Mouse (Mus musculus) limb, embryonic 15.5 days (tissue): ENCODE measurements at regions not wholly inside any gene's neighbourhood (a gene's known extent, or its start where the extent isn't known, plus 50 kb on each side); places are given as distances from the start of the nearest gene placed in this dataset.

ENCODE experiments used
- ATAC-seq: fragments of 200-750 bp; cut with Nextera tagmentation; 2 replicates; pipeline ENCODE4 v1.8.0; 2017; ENCODE audit warnings: low read depth, moderate TSS enrichment; ENCODE audit not compliant: insufficient number of reproducible peaks, low FRiP score, low TSS enrichment
- H3K27ac ChIP-seq: fragments of 300-500 bp; sonication (generic); 2 replicates; pipeline ENCODE4 v1.5.1; 2015; ENCODE audit warnings: moderate library complexity, mild to moderate bottlenecking, inconsistent platforms
- H3K27me3 ChIP-seq: fragments of 300-500 bp; sonication (generic); 2 replicates; pipeline ENCODE4 v1.6.1; 2015; ENCODE audit warnings: inconsistent platforms
- H3K36me3 ChIP-seq: fragments of 300-500 bp; sonication (generic); 2 replicates; pipeline ENCODE4 v1.6.1; 2015; ENCODE audit warnings: inconsistent platforms
- H3K4me1 ChIP-seq: fragments of 300-500 bp; sonication (generic); 2 replicates; pipeline ENCODE4 v1.6.1; 2015; ENCODE audit warnings: inconsistent platforms
- H3K4me2 ChIP-seq: fragments of 300-500 bp; sonication (generic); 2 replicates; pipeline ENCODE4 v1.6.1; 2015; ENCODE audit warnings: mild to moderate bottlenecking, inconsistent platforms
- H3K4me3 ChIP-seq: fragments of 300-500 bp; sonication (generic); 2 replicates; pipeline ENCODE4 v1.5.1; 2015; ENCODE audit warnings: mild to moderate bottlenecking, inconsistent platforms
- H3K9ac ChIP-seq: fragments of 300-500 bp; sonication (generic); 2 replicates; pipeline ENCODE4 v1.6.1; 2015; ENCODE audit warnings: inconsistent platforms
- H3K9me3 ChIP-seq: fragments of 300-500 bp; sonication (generic); 2 replicates; pipeline ENCODE4 v1.6.1; 2016; ENCODE audit warnings: inconsistent platforms
- WGBS: fragments of 180-500 bp; shearing (Covaris S2); methylation state at CpG from one replicate; pipeline ENCODE4 v1.1.7; 2015; 5-methylcytosine and 5-hydroxymethylcytosine counted together

GRCm38 (mm10) chr12:9247506-9247905 is 217.7 kb downstream of the Ttc32 start:
- Histone ChIP-seq H3K27me3 (no peaks in the 10 kb centered on the region), H3K9me3 (no peaks in the 10 kb centered on the region), H3K4me1 (no peaks in the 10 kb centered on the region), H3K4me2 (no peak overlapping the region), H3K36me3 (no peaks in the 10 kb centered on the region), H3K4me3 (no peak overlapping the region), H3K9ac (no peak overlapping the region), H3K27ac (no peak overlapping the region)
- 57% methylated on average over 5 of the region's 5 CpGs for WGBS
- ATAC-seq: no peak

DNA sequence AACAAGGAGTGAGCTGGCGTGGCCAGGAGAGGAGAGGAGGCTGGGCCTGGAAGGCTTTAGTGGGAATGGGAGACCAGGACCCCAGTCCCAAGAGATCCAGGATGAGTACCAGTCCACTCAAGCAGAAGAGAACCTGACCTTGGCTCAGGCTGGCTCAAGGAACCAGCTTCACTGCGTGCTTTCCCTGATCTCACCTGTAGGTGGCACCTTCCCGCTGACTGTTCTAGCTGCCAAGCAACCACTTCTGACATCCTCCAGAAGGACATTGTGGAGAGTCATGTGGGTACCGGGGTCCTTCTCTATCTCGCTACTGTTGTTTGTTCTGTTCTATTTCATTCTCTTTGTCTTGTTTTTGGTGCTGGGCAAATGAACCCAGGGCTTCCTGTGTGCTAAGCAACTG is 222.0 kb downstream of the Ttc32 start:
- H3K4me1 ChIP-seq: peaks cover 2% of the 10 kb centered on the region
- ATAC-seq: no peak
- 25% methylated on average over 5 of the region's 5 CpGs for WGBS

GRCm38 (mm10) chr12:9253306-9254074 is 223.7 kb downstream of the Ttc32 start:
- WGBS: 27% methylated on average over 19 of the region's 19 CpGs
- peaks cover 6% of the 10 kb centered on the region; the same call in 1 of the 2 replicates for H3K27me3 ChIP-seq

More for the DNA sequence above, 222.0 kb downstream of the Ttc32 start:
- Histone ChIP-seq H3K9ac (no peak overlapping the region), H3K36me3 (no peaks in the 10 kb centered on the region), H3K27me3 (peaks cover 6% of the 10 kb centered on the region; the same call in 1 of the 2 replicates), H3K27ac (no peak overlapping the region), H3K9me3 (no peaks in the 10 kb centered on the region), H3K4me3 (no peak overlapping the region), H3K4me2 (no peak overlapping the region)

GRCm38 (mm10) chr12:9254301-9254860 is 224.6 kb downstream of the Ttc32 start:
- Histone ChIP-seq H3K4me3 (no peak overlapping the region), H3K9ac (no peak overlapping the region), H3K4me2 (no peak overlapping the region), H3K9me3 (no peaks in the 10 kb centered on the region), H3K36me3 (no peaks in the 10 kb centered on the region), H3K27me3 (peaks cover 6% of the 10 kb centered on the region; the same call in 1 of the 2 replicates), H3K4me1 (peaks cover 2% of the 10 kb centered on the region), H3K27ac (no peak overlapping the region)
- no peak for ATAC-seq
- 43% methylated on average over 6 of the region's 6 CpGs for WGBS

More at GRCm38 (mm10) chr12:9253306-9254074, 223.7 kb downstream of the Ttc32 start:
- H3K4me3 ChIP-seq: no peak overlapping the region
- H3K9me3 ChIP-seq: no peaks in the 10 kb centered on the region
- H3K4me1 ChIP-seq: peaks cover 2% of the 10 kb centered on the region
- no peak overlapping the region for H3K4me2 ChIP-seq
- no peak overlapping the region for H3K27ac ChIP-seq
- no peak for ATAC-seq
- no peak overlapping the region for H3K9ac ChIP-seq
- H3K36me3 ChIP-seq: no peaks in the 10 kb centered on the region

DNA sequence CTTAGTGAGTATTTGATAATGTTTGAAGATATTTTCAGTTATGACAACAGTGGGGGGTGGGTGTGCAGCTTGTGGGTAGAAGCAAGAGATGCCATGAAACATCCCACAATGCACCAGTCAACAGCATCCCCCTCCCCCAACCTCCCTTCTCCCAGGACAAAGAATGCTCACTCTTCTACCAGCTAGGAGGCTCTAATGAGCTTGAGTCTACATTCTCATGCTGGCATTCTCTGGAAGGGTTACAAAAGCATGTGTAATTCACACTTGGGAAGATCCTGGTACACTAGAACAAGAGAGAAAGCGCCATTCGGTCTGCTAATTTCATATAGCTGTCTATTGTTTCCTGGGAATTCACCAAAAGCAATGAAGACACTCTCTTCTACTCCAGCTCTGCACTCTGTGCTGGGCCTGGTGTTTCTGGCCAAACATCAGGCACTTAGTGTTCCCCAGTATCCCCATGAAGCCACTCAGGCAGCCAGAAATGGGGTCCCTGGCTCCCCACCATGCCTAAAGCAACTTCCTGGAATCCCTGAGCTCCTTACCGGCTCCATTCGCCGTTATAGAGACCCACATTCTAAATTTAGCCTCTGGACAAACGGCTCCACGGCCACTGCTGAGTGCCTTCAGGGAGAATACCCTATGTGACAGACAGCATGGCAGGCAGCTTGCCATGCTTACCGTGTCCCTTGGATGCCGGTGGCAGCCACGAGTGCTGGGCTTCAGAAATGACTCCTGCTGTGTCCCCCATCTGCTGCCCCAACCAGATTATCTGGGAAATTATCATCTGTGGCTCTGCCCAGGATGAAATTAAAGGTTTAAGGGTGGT is 226.1 kb downstream of the Ttc32 start:
- Histone ChIP-seq H3K9ac (no peak overlapping the region), H3K4me1 (peaks cover 2% of the 10 kb centered on the region), H3K27me3 (peaks cover 6% of the 10 kb centered on the region; the same call in 1 of the 2 replicates), H3K4me2 (no peak overlapping the region), H3K9me3 (no peaks in the 10 kb centered on the region), H3K27ac (no peak overlapping the region), H3K4me3 (no peak overlapping the region), H3K36me3 (no peaks in the 10 kb centered on the region)
- no peak for ATAC-seq
- 68% methylated on average over 10 of the region's 10 CpGs for WGBS

- Histone ChIP-seq H3K27ac (no peak overlapping the region), H3K27me3 (peaks cover 6% of the 10 kb centered on the region; the same call in 1 of the 2 replicates), H3K4me1 (peaks cover 2% of the 10 kb centered on the region), H3K9me3 (no peaks in the 10 kb centered on the region), H3K4me2 (no peak overlapping the region), H3K36me3 (no peaks in the 10 kb centered on the region), H3K9ac (no peak overlapping the region), H3K4me3 (no peak overlapping the region)
- no peak for ATAC-seq
Observed at GRCm38 (mm10) chr12:9256487-9256820, 226.7 kb downstream of the Ttc32 start.

DNA sequence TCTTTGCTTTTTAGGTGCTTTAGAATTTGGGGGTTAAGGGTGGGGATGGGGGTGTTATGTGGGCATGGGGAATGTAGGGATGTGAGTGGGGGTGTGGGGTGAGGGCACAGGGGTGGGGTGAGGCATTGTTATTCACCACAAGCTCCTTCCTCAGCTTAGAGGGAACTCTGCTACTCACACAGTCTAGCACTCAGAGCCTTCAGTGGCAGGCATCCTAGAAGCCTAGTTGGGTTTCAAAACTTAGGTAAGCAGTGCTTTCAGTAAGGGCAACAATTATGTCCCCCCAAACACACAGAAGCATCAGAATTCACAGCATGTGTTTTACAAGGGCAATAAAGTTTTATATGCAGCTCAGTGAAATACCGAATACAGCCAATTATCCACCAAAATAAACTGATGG is 228.4 kb downstream of the Ttc32 start:
- H3K27me3 ChIP-seq: peaks cover 6% of the 10 kb centered on the region; the same call in 1 of the 2 replicates
- H3K27ac ChIP-seq: no peak overlapping the region
- WGBS: 35% methylated on average over 1 of the region's 1 CpGs
- H3K4me2 ChIP-seq: no peak overlapping the region
- peaks cover 6% of the 10 kb centered on the region for H3K4me1 ChIP-seq
- H3K4me3 ChIP-seq: no peak overlapping the region
- H3K36me3 ChIP-seq: no peaks in the 10 kb centered on the region
- H3K9ac ChIP-seq: no peak overlapping the region
- no peaks in the 10 kb centered on the region for H3K9me3 ChIP-seq
- no peak for ATAC-seq

DNA sequence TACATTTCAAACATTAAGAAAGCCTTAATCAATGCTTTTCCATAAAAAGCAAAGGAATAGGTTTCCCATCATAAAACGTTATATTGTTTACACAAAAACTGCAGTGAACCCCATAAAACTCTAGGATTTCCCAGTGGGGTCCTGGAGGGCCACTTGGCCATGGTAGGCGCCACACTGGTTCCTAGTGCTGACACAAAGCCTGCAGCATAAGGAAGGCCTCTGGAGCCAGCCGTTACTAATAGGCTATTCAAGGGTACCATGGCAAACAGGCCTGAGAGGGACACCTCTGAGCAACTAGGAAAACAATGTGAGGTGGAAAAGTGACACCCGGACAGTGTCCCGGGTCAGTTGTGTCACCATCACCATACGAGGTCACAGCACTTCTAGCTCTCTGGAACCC is 231.9 kb downstream of the Ttc32 start:
- no peak for ATAC-seq
- H3K4me3 ChIP-seq: no peak overlapping the region

DNA sequence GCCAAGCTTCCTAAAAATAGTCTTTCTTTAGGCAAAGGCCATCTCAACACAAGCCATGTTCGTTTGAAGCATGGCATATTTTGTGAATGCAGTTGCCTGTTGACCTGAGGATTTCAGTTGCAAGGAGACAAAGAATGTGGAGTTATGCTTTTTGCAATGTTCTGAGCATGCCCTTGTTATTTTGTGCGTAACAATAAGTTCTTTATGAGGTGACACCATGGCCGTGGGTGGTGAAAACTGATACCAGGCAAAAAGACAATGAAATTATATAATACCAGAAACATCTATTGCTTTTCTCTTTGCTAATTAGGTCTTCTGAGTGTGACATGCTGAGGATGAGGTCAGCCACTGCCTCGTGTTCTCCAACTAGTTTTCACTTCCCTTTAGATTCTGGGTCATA is 236.4 kb downstream of the Ttc32 start:
- peaks cover 3% of the 10 kb centered on the region; the same call in 1 of the 2 replicates for H3K4me1 ChIP-seq
- WGBS: 61% methylated on average over 4 of the region's 4 CpGs
- no peaks in the 10 kb centered on the region for H3K36me3 ChIP-seq
- H3K4me2 ChIP-seq: no peak overlapping the region
- no peak overlapping the region for H3K4me3 ChIP-seq
- no peak for ATAC-seq
- no peaks in the 10 kb centered on the region for H3K9me3 ChIP-seq
- no peaks in the 10 kb centered on the region for H3K27me3 ChIP-seq
- no peak overlapping the region for H3K9ac ChIP-seq
- no peak overlapping the region for H3K27ac ChIP-seq

More for the DNA sequence above, 231.9 kb downstream of the Ttc32 start:
- Histone ChIP-seq H3K27ac (no peak overlapping the region), H3K9me3 (no peaks in the 10 kb centered on the region), H3K4me2 (no peak overlapping the region), H3K9ac (no peak overlapping the region), H3K36me3 (no peaks in the 10 kb centered on the region), H3K27me3 (no peaks in the 10 kb centered on the region), H3K4me1 (peaks cover 3% of the 10 kb centered on the region; the same call in 1 of the 2 replicates)
- 38% methylated on average over 6 of the region's 6 CpGs for WGBS

- Histone ChIP-seq H3K9ac (no peak overlapping the region), H3K27me3 (no peaks in the 10 kb centered on the region), H3K4me2 (no peak overlapping the region), H3K36me3 (no peaks in the 10 kb centered on the region), H3K4me3 (no peak overlapping the region), H3K9me3 (no peaks in the 10 kb centered on the region), H3K27ac (no peak overlapping the region), H3K4me1 (0 out of 2 replicates have a peak, but pooled peaks cover 3% of the 10 kb centered on the region)
- no peak for ATAC-seq
- 49% methylated on average over 2 of the region's 2 CpGs for WGBS
Observed at GRCm38 (mm10) chr12:9271484-9271883, 241.7 kb downstream of the Ttc32 start.

DNA sequence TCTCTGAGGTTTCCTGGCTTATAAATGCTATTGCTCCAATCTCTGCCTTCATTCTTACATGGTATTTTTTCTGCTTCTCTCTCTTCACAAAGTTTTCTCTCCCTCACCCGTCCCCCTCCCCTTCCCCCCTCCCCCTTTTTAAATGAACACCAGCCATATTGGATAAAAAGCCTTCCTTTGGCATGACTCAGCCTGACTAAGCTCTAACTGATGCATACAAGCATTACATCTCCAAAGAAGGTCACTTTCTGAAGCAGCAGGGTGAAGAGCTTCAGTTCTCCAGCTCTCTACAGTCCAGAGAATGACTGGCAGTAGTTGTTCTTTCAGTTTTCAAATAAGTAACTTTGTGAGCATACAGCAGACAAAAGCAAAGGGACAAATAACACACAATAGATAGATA is 244.4 kb downstream of the Ttc32 start:
- WGBS: 35% methylated on average over 1 of the region's 1 CpGs
- Histone ChIP-seq H3K4me2 (no peak overlapping the region), H3K27me3 (no peaks in the 10 kb centered on the region), H3K4me1 (peaks cover 9% of the 10 kb centered on the region; the same call in 1 of the 2 replicates), H3K4me3 (no peak overlapping the region), H3K9me3 (no peaks in the 10 kb centered on the region), H3K9ac (no peak overlapping the region), H3K27ac (no peak overlapping the region), H3K36me3 (no peaks in the 10 kb centered on the region)
- no peak for ATAC-seq

DNA sequence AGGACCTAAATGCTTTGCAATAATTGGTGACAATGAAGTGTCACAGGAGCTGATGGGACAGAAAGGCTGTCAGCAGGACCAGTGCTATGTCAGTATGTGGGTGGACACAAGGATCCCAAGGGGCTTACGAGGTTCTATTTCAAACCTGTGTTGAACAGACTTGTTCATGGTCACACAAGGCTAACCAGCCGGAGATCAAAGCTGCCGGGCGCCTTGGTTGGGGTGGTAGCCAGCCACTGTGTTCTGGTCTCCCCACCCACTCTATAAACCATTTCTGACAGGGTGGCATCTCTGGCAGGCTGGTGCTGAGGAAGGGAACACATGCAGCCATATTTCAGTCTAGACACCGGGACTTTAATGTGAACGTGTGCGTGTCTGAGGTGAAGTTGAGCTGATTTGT is 245.9 kb downstream of the Ttc32 start:
- H3K9ac ChIP-seq: no peak overlapping the region
- H3K27me3 ChIP-seq: no peaks in the 10 kb centered on the region
- peaks cover 19% of the 10 kb centered on the region for H3K4me1 ChIP-seq
- 60% methylated on average over 7 of the region's 7 CpGs for WGBS
- ATAC-seq: no peak
- no peak overlapping the region for H3K4me2 ChIP-seq
- no peaks in the 10 kb centered on the region for H3K36me3 ChIP-seq
- H3K9me3 ChIP-seq: no peaks in the 10 kb centered on the region
- H3K27ac ChIP-seq: no peak overlapping the region
- no peak overlapping the region for H3K4me3 ChIP-seq
